Mouse (Mus musculus) spleen, adult 18-20 months (tissue): ENCODE data around the gene Olfr618.
"Not testable (repeated sequence)": the region's sequence is repeated elsewhere in the genome, so short reads cannot be mapped to it uniquely, and the experiment has no call there.

Source experiments
- DNase-seq, 2 experiments: peaks; one replicate each; pipeline ENCODE4 v3.0.0; 2022; ENCODE audit warnings: mixed read lengths in 2 of 2

Olfr618 gene

GRCm38 (mm10) chr7:103589803-103590202 is at the start of gene Olfr618:
Olfr618 (plus strand) TSS chr7:103590103.
- no peak for DNase-seq

GRCm38 (mm10) chr7:103542617-103543016 is 47.3 kb upstream of the Olfr618 start, which contains the start of gene Olfr612:
Olfr612 (minus strand) TSS chr7:103542717.
- DNase-seq: not testable (repeated sequence)

DNA sequence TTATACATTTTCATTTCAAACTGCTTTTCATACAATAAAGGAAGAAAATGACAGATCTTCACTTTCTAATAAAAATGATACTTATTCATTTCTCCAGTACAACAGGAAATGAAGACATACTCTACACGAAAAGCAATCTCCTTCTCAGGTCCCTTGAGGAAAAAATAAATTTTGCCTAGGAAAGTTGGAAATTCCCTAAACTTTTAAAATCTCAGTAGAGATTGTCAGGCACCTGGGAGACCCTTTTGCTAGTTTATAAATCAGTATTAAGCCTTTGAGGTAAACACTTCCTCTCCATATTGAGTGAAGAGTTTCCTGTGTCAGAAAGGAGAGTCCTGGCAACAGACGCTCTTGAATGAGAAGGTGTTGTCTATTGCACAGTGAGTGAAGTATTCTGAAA is 42.1 kb upstream of the Olfr618 start, which contains the start of gene Olfr613:
Gene Olfr613, plus strand, starts transcription at position 301 of the 400 bp plus-strand sequence.
- DNase-seq: no peak

- DNase-seq: no peak
Observed at GRCm38 (mm10) chr7:103555779-103556178, 34.1 kb upstream of the Olfr618 start, which contains the start of gene Olfr615. Olfr615 (plus strand) TSS chr7:103556079.

DNA sequence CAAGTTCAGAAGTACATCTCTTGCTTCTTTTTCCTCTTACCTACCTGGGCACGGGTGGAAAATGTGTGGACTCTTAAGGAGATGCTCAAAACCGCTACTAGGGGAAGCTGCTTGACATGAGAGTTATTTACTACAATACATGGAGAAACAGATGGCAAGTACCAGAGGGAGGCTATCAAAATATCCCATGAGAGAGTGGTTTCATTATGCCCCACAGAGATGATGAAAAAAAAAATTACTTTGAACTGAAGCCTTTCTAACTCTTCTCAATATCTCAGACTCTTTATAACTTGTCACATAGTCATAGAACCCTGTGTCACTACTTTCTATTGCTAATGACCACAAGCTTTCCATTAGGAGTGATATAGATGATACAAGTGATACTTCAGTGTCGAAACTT is 20.9 kb upstream of the Olfr618 start, which contains the start of gene Olfr616:
Gene Olfr616, minus strand, starts transcription at position 101 of the 400 bp plus-strand sequence.
- no peak for DNase-seq

DNA sequence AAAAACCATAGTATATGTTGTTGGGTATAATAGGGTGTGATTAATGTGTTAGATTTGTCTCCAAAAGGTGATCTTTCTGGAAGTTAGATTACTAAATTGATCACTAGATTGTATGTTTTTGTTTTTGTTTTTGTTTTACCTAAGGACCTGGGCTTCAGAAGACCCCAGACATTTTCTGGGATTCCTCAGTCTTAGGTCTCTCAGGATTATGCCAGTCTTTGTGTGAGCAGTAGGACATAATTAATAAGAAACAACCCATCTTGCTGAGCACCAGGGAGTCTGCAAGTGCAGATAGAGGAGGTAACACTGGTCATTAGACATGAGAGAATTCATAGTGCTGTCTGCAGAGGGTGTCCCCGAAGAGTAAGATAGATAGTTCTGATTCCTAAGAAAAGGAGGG is 17.1 kb upstream of the Olfr618 start, which contains the start of gene Olfr617:
Gene Olfr617, plus strand, starts transcription at position 301 of the 400 bp plus-strand sequence.
- no peak for DNase-seq

- no peak for DNase-seq
Observed at GRCm38 (mm10) chr7:103600275-103600674, 10.4 kb downstream of the Olfr618 start, which contains the start of gene Olfr619. Olfr619 (plus strand) TSS chr7:103600575.

DNA sequence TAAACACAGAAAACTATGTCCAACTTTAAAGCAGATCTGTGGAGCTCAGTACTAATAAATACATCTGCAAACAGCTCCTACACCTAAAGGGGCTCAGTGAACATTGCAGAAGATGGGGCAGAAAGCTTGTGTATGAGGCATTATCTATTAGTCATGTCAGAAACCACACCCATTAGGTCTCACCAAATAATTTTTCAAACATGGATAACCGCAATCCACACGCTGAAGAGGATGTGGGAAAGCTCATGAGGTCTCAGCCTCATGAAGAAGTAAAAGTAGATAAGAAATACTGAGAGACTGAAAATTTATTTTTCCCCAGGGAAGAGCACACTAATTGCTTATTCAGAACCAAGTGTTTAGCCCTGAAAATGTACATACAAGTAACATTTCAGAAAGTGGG is 17.5 kb downstream of the Olfr618 start:
- DNase-seq: no peak

- DNase-seq: no peak
Observed at GRCm38 (mm10) chr7:103612434-103612833, 22.5 kb downstream of the Olfr618 start, which contains the start of gene Olfr620. Olfr620 (minus strand) TSS chr7:103612534.

DNA sequence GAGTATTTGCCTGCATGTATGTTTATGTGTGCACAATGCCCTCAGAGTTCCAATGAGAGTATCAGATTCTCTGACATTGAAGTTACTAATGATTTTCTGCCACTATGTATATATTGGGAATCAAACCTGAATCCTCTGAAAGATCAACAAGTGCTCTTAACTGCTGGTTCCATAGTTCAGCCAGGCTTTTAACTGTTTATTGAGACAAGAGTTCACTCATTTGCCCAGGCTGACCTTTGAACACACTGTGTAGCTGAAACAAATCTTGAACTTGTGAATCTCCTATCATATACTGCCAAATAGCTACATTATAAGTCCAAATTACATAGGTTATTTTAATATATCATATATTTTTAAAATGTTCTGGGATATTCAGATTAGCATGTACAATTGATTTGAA is 46.9 kb downstream of the Olfr618 start:
- no peak for DNase-seq

- DNase-seq: no peak
Observed at GRCm38 (mm10) chr7:103642602-103643001, 52.7 kb downstream of the Olfr618 start, which contains the start of gene Olfr622. Olfr622 (minus strand) TSS chr7:103642702.

DNA sequence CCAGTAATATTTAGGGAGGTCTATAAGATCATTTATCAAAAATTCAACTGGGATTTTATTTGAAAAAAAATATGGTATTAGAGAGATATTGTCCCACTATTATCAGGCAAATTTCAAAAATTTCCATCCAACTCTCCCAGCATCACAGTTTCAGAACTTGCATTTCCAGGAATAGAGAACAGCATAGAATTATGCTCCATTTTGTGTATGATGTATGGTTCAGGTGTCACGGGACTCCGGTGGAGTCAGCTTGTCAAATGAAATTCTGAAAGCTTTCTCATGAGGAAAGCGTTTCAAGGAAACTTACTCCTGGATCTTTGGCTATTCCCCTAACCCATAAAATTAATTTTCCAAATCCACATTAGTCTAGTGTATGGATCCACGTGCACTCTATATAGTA is 54.2 kb downstream of the Olfr618 start:
- no peak for DNase-seq
